Mouse (Mus musculus) ES-E14 (cell line): ENCODE results near the gene Dgkd. TPM values are rescaled to one million over a fixed set of nuclear protein-coding genes. Genes with fewer than 3 reads are reported as not detected.

ENCODE experiments used
- DNase-seq: peaks from one replicate; pipeline ENCODE4 v3.0.0-alpha.2; 2013; ENCODE audit warnings: low read depth, low spot score
- H3K27ac ChIP-seq: 2 replicates; pipeline ENCODE4 v1.5.1; 2012; ENCODE audit warnings: low read depth, mild to moderate bottlenecking, low read length, moderate library complexity, mixed read lengths; ENCODE audit not compliant: poor library complexity, insufficient read depth, severe bottlenecking
- H3K36me3 ChIP-seq: 2 replicates; pipeline ENCODE4 v1.6.1; 2012; ENCODE audit warnings: mild to moderate bottlenecking, low read length, moderate library complexity, mixed read lengths; ENCODE audit not compliant: control insufficient read depth, poor library complexity, insufficient read depth, severe bottlenecking
- H3K4me1 ChIP-seq, 2 experiments: fragments of 150-350 bp in 1 of 2; sonication (generic) in 1 of 2; 2 replicates each; pipeline ENCODE4 v1.6.1; 2012; ENCODE audit warnings: low read length in 2 of 2, mild to moderate bottlenecking in 1 of 2, mixed read lengths in 1 of 2; ENCODE audit not compliant: control insufficient read depth in 2 of 2, insufficient read depth in 2 of 2, poor library complexity in 1 of 2
- H3K4me3 ChIP-seq, 2 experiments: fragments of 150-350 bp in 1 of 2; sonication (generic) in 1 of 2; 2 replicates each; pipeline ENCODE4 v1.5.1; 2012; ENCODE audit warnings: low read length in 2 of 2, low read depth in 1 of 2, mild to moderate bottlenecking in 1 of 2, mixed read lengths in 1 of 2; ENCODE audit not compliant: insufficient read depth in 1 of 2, poor library complexity in 1 of 2, severe bottlenecking in 1 of 2
- H3K9ac ChIP-seq: 2 replicates; pipeline ENCODE4 v1.6.1; 2012; ENCODE audit warnings: low read depth, mild to moderate bottlenecking, low read length, mixed read lengths; ENCODE audit not compliant: poor library complexity, insufficient read depth, severe bottlenecking
- H3K9me3 ChIP-seq: fragments of 150-350 bp; sonication (generic); 2 replicates; pipeline ENCODE4 v1.6.1; 2012; ENCODE audit warnings: low read depth, mild to moderate bottlenecking, low read length; ENCODE audit not compliant: control insufficient read depth, insufficient read depth
- CHD2 ChIP-seq: IDR thresholded peaks from 2 replicates; pipeline ENCODE4 v1.6.1; 2014; ENCODE audit warnings: mild to moderate bottlenecking, low read depth, low read length, inconsistent platforms
- HCFC1 ChIP-seq: IDR thresholded peaks from 2 replicates; pipeline ENCODE4 v1.6.1; 2012; ENCODE audit warnings: low read length, inconsistent platforms, borderline replicate concordance; ENCODE audit not compliant: insufficient read depth
- MAFK ChIP-seq: IDR thresholded peaks from 2 replicates; pipeline ENCODE4 v1.6.1; 2014; ENCODE audit warnings: mild to moderate bottlenecking, low read depth, low read length, inconsistent platforms; ENCODE audit not compliant: insufficient read depth
- ZC3H11A ChIP-seq: IDR thresholded peaks from 2 replicates; pipeline ENCODE4 v1.6.1; 2012; ENCODE audit warnings: low read depth, mild to moderate bottlenecking, inconsistent platforms, low read length, borderline replicate concordance
- ZNF384 ChIP-seq: IDR thresholded peaks from 2 replicates; pipeline ENCODE4 v1.6.1; 2012; ENCODE audit warnings: low read depth, low read length, inconsistent platforms
- in situ Hi-C, 2 experiments: fragments of 600-800 bp; cut with MboI; formaldehyde crosslinking; loops; one replicate each; pipeline ENCODE4 v1.15.1; 2025; ENCODE audit warnings: low sequenced_read_pairs in 2 of 2, inconsistent platforms in 1 of 2; ENCODE audit not compliant: unreplicated experiment in 2 of 2
- total RNA-seq: library from RNA; depleted of rRNA; stranded (reverse); fragments of 300-350 nt; gene quantifications from 2 replicates; pipeline ENCODE4 v1.2.3, GENCODE M21; 2012

Gene Dgkd
- total RNA-seq, 1 experiment: 37.4 TPM

GRCm38 (mm10) chr1:87851344-87851743 lies 1.7 kb upstream of the Dgkd start:
- no peaks in the 10 kb centered on the region for H3K9me3 ChIP-seq
- in situ Hi-C loops: no loop called here
- no peaks in the 10 kb centered on the region for H3K36me3 ChIP-seq
- no peak overlapping the region for H3K4me3 ChIP-seq
- H3K27ac ChIP-seq: no peak overlapping the region
- no peak for DNase-seq
- peaks cover 0 to 9% of the 10 kb centered on the region in 2 experiments; a peak in 2 of 4 replicates for H3K4me1 ChIP-seq
- no peak overlapping the region for H3K9ac ChIP-seq
- TF ChIP-seq HCFC1: no peak
- TF ChIP-seq ZNF384: no peak
- no peak for TF ChIP-seq CHD2
- TF ChIP-seq MAFK: no peak
- TF ChIP-seq ZC3H11A: no peak

GRCm38 (mm10) chr1:87852081-87852790 lies 851 bp upstream of the Dgkd start:
- peaks cover 0 to 9% of the 10 kb centered on the region in 2 experiments; a peak in 2 of 4 replicates for H3K4me1 ChIP-seq
- in situ Hi-C loops: no loop called here
- H3K4me3 ChIP-seq: peak overlapping the region in 1 of 2 experiments; percentile 58; a peak in 2 of 4 replicates
- TF ChIP-seq ZC3H11A (no peak), ZNF384 (no peak), MAFK (no peak), HCFC1 (no peak), CHD2 (no peak)
- H3K9me3 ChIP-seq: no peaks in the 10 kb centered on the region
- no peaks in the 10 kb centered on the region for H3K36me3 ChIP-seq
- no peak overlapping the region for H3K27ac ChIP-seq
- H3K9ac ChIP-seq: no peak overlapping the region
- DNase-seq: no peak

- Histone ChIP-seq H3K36me3 (no peaks in the 10 kb centered on the region), H3K4me3 (peak overlapping the region; percentile 93 to 96), H3K9me3 (no peaks in the 10 kb centered on the region), H3K4me1 (peaks cover 0 to 9% of the 10 kb centered on the region in 2 experiments; a peak in 2 of 4 replicates), H3K27ac (no peak overlapping the region), H3K9ac (peak overlapping the region; percentile 96)
- TF ChIP-seq CHD2 (no peak), ZNF384 (no peak), HCFC1 (no peak), ZC3H11A (no peak), MAFK (no peak)
- in situ Hi-C loops: no loop called here
- DNase-seq: peak; percentile 28
Observed at GRCm38 (mm10) chr1:87853601-87854361, 694 bp downstream of the Dgkd start.

- Histone ChIP-seq H3K4me3 (peak overlapping the region; percentile 93 to 96), H3K9ac (peak overlapping the region; percentile 96), H3K27ac (no peak overlapping the region), H3K4me1 (peaks cover 0 to 9% of the 10 kb centered on the region in 2 experiments; a peak in 2 of 4 replicates), H3K9me3 (no peaks in the 10 kb centered on the region), H3K36me3 (no peaks in the 10 kb centered on the region)
- TF ChIP-seq HCFC1 (no peak), MAFK (no peak), ZC3H11A (no peak), ZNF384 (no peak), CHD2 (no peak)
- no peak for DNase-seq
- in situ Hi-C loops: no loop called here
Observed at GRCm38 (mm10) chr1:87854411-87854810, 1.3 kb downstream of the Dgkd start.
